Mouse (Mus musculus) forebrain, embryonic 16.5 days (tissue): ENCODE measurements at regions not wholly inside any gene's neighbourhood (a gene's known extent, or its start where the extent isn't known, plus 50 kb on each side); places are given as distances from the start of the nearest gene placed in this dataset.

ENCODE experiments used
- ATAC-seq: fragments of 200-750 bp; cut with Nextera tagmentation; 2 replicates; pipeline ENCODE4 v1.8.0; 2017; ENCODE audit warnings: mild to moderate bottlenecking, moderate library complexity
- H3K27ac ChIP-seq: fragments of 300-500 bp; sonication (generic); 2 replicates; pipeline ENCODE4 v1.5.1; 2014; ENCODE audit warnings: low read length, control low read depth
- H3K27me3 ChIP-seq: fragments of 300-500 bp; sonication (generic); replicated peaks from 2 replicates; pipeline ENCODE4 v1.6.1; 2014; ENCODE audit warnings: low read length; ENCODE audit not compliant: control insufficient read depth, insufficient read depth
- H3K36me3 ChIP-seq: fragments of 300-500 bp; sonication (generic); 2 replicates; pipeline ENCODE4 v1.6.1; 2014; ENCODE audit not compliant: control insufficient read depth, insufficient read depth
- H3K4me1 ChIP-seq: fragments of 300-500 bp; sonication (generic); replicated peaks from 2 replicates; pipeline ENCODE4 v1.6.1; 2014; ENCODE audit warnings: low read length; ENCODE audit not compliant: control insufficient read depth, insufficient read depth
- H3K4me2 ChIP-seq: fragments of 300-500 bp; sonication (generic); 2 replicates; pipeline ENCODE4 v1.6.1; 2014; ENCODE audit warnings: mild to moderate bottlenecking, low read length, control low read depth
- H3K4me3 ChIP-seq: fragments of 300-500 bp; sonication (generic); replicated peaks from 2 replicates; pipeline ENCODE4 v1.5.1; 2014; ENCODE audit warnings: mild to moderate bottlenecking, low read length, control low read depth
- H3K9ac ChIP-seq: fragments of 300-500 bp; sonication (generic); replicated peaks from 2 replicates; pipeline ENCODE4 v1.6.1; 2014; ENCODE audit warnings: low read depth, low read length, control low read depth
- H3K9me3 ChIP-seq: fragments of 300-500 bp; sonication (generic); 2 replicates; pipeline ENCODE4 v1.6.1; 2016; ENCODE audit warnings: low read length; ENCODE audit not compliant: control insufficient read depth
- WGBS: fragments of 180-500 bp; shearing (Covaris S2); extraction: QIAGEN DNeasy Blood & Tissue Kit; methylation state at CpG from one replicate; pipeline ENCODE4 v1.1.7; 2014; 5-methylcytosine and 5-hydroxymethylcytosine counted together

DNA sequence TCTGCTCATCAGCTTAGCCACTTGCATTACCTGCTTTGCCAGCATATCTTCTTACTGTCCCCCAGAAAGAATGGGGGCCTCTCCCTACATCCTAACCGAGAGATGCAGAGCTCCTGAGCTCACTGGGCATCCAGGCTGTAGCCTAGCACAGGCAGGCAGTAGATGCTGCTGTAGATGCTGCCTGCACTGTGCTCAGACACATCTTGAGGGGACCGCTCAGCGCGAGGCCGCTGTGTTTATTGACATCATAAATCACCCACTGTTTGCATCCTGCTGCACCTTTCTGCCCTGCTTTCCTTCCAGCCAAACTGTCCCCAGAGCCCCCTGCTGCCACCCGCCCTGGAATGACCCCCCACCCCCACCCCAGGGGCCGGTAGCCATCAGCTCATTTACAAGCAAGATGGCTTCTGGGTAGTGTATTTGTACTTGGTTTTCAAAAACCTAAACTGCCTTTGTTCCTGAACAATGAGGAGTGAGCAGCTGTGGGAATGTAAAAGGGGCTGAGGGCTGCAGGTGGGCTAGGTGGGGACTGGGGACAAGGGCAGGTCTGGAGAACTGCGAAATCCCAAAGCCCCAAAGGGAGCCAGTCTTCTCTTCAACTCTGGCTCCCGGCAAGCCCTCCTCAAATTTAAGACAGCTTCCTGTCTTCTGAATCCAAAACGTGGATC is 233.2 kb downstream of the Bcor start:
- 30% methylated on average over 10 of the region's 10 CpGs for WGBS
- no peak for ATAC-seq
- H3K27me3 ChIP-seq = no peaks in the 10 kb centered on the region
- no peak overlapping the region for H3K4me3 ChIP-seq
- no peak overlapping the region for H3K4me2 ChIP-seq
- H3K4me1 ChIP-seq = no peaks in the 10 kb centered on the region
- no peak overlapping the region for H3K27ac ChIP-seq
- no peaks in the 10 kb centered on the region for H3K9me3 ChIP-seq
- H3K9ac ChIP-seq = no peak overlapping the region
- no peaks in the 10 kb centered on the region for H3K36me3 ChIP-seq

DNA sequence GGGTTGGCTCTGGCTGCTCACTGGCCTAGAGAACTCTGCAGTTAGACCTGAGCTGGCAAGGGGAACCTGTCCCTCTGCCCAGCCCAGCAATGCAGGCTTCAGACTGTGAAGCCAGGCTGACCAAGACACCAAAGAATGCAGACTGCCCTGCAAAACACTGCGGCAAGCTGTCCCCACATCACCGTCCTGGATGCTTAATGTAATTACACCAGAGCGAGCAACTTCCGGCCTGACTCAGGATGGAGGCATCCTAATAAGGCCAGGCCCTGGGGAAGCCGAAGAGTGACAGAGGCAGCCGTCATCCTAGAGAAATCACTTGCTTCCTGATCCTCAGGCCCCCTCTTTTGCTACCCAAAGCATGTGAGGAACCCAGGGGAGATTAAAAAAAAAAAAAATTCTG is 230.7 kb downstream of the Bcor start:
- WGBS = 70% methylated on average over 6 of the region's 6 CpGs
- Histone ChIP-seq H3K4me3 (no peak overlapping the region), H3K36me3 (no peaks in the 10 kb centered on the region), H3K27ac (no peak overlapping the region), H3K9ac (no peak overlapping the region), H3K4me1 (no peaks in the 10 kb centered on the region), H3K4me2 (no peak overlapping the region), H3K9me3 (no peaks in the 10 kb centered on the region), H3K27me3 (no peaks in the 10 kb centered on the region)
- ATAC-seq = no peak

DNA sequence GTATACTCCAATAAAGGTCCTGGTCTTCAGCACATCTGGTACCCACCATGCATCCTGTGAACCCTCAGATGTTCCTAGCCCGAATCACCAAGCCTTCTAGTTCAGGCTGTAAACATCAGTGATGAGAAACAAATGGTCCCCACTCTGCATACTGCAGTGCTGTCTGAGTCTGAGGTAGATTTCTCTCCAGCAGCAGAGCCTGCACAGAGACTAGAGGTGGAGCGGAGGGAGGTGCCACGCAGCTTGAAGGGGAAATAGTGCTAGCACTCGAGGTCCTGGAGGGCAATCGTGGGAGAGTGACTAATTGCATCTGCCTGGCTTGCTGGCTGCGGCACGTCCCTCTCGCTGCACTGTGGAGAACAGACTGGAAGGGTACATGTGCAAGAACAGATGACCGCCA is 228.7 kb downstream of the Bcor start:
- no peak overlapping the region for H3K9ac ChIP-seq
- H3K36me3 ChIP-seq = no peaks in the 10 kb centered on the region
- no peak overlapping the region for H3K4me2 ChIP-seq
- no peaks in the 10 kb centered on the region for H3K27me3 ChIP-seq
- ATAC-seq = no peak
- H3K4me1 ChIP-seq = no peaks in the 10 kb centered on the region
- 64% methylated on average over 9 of the region's 9 CpGs for whole genome bisulfite sequencing
- no peak overlapping the region for H3K4me3 ChIP-seq
- H3K27ac ChIP-seq = no peak overlapping the region
- no peaks in the 10 kb centered on the region for H3K9me3 ChIP-seq

- no peak; the same call in 1 of the 2 replicates for ATAC-seq
- WGBS = 36% methylated on average over 5 of the region's 5 CpGs
- H3K27me3 ChIP-seq = no peaks in the 10 kb centered on the region
- no peak overlapping the region for H3K4me2 ChIP-seq
- no peak overlapping the region for H3K9ac ChIP-seq
- no peaks in the 10 kb centered on the region for H3K36me3 ChIP-seq
- no peak overlapping the region for H3K27ac ChIP-seq
- no peak overlapping the region for H3K4me3 ChIP-seq
- no peaks in the 10 kb centered on the region for H3K4me1 ChIP-seq
- no peaks in the 10 kb centered on the region for H3K9me3 ChIP-seq
Observed at GRCm38 (mm10) chrX:11935337-11935736, 224.8 kb downstream of the Bcor start.

DNA sequence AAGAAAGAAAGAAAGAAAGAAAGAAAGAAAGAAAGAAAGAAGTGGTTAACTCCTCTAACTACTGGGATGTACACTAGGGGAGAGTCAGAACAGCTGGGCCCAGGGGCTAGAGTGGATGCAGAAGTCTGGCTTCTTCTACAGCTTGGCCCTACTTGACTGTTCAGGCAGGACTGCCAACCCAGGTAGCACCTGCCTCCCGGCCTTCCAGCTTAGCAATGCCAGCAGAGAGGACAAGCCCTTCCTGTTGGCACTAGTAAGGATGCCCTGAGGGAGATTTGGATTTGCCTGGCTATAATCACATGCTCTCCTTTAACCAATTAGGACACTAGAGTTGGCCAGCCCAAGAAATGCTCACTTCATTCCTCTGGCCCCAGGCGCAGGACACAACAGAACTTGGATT is 219.9 kb downstream of the Bcor start:
- no peaks in the 10 kb centered on the region; the same call in 1 of the 2 replicates for H3K4me1 ChIP-seq
- no peak overlapping the region for H3K4me2 ChIP-seq
- H3K9me3 ChIP-seq = no peaks in the 10 kb centered on the region
- no peak for ATAC-seq
- H3K27ac ChIP-seq = no peak overlapping the region
- no peaks in the 10 kb centered on the region for H3K27me3 ChIP-seq
- H3K36me3 ChIP-seq = no peaks in the 10 kb centered on the region
- 65% methylated on average over 2 of the region's 2 CpGs for WGBS
- no peak overlapping the region for H3K4me3 ChIP-seq
- H3K9ac ChIP-seq = no peak overlapping the region

GRCm38 (mm10) chrX:11943367-11943766 is 216.8 kb downstream of the Bcor start:
- H3K4me2 ChIP-seq = no peak overlapping the region
- ATAC-seq = no peak
- no peaks in the 10 kb centered on the region for H3K9me3 ChIP-seq

DNA sequence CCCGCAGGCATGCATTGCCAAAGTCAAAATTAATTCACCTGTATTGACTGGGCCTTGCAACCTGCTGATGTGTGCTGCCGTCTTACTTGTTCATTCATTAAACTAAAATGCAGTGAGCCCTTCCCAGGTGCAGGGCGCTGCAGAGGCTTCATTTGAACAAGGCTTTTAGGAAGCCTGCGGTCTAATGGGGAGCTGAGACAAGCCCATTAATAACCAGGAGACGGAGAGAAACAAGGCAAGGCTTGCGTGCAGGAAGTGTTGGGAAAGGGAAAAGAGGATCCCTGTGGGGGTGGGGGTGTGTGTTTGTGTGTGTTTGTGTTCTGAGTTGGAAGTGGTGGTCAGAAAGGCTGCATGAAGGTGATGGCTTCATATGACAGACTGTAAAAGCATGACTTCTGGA is 215.6 kb downstream of the Bcor start:
- H3K4me1 ChIP-seq = no peaks in the 10 kb centered on the region; the same call in 1 of the 2 replicates
- H3K36me3 ChIP-seq = no peaks in the 10 kb centered on the region
- H3K27ac ChIP-seq = no peak overlapping the region
- H3K9ac ChIP-seq = no peak overlapping the region
- 20% methylated on average over 6 of the region's 6 CpGs for WGBS
- H3K4me2 ChIP-seq = no peak overlapping the region
- no peaks in the 10 kb centered on the region for H3K27me3 ChIP-seq
- no peaks in the 10 kb centered on the region for H3K9me3 ChIP-seq
- ATAC-seq = no peak
- H3K4me3 ChIP-seq = no peak overlapping the region

More at GRCm38 (mm10) chrX:11943367-11943766, 216.8 kb downstream of the Bcor start:
- H3K36me3 ChIP-seq = no peaks in the 10 kb centered on the region
- no peak overlapping the region for H3K27ac ChIP-seq
- 62% methylated on average over 10 of the region's 10 CpGs for WGBS
- no peaks in the 10 kb centered on the region; the same call in 1 of the 2 replicates for H3K4me1 ChIP-seq
- no peaks in the 10 kb centered on the region for H3K27me3 ChIP-seq
- H3K9ac ChIP-seq = no peak overlapping the region
- H3K4me3 ChIP-seq = no peak overlapping the region

DNA sequence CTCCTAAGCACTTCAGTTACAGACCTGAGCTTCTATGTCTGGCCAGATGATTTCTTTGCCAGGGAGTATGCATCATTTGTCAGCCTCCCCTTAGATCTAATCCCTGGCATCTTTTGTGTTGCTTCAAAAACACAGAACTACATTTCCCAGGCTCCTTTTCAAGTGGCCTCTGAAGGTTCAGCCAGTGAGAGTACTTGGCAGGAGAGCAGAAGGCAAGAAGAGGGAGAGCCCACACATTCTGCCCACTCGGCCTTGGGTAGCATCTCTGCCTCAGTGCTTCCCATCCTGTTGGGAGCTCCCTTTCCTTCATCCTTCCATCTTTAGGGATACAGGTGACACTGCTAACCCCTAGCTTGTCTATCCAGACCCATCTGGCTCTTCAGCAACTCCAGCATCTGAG is 214.9 kb downstream of the Bcor start:
- Histone ChIP-seq H3K4me1 (no peaks in the 10 kb centered on the region; the same call in 1 of the 2 replicates), H3K36me3 (no peaks in the 10 kb centered on the region), H3K9me3 (no peaks in the 10 kb centered on the region), H3K4me3 (no peak overlapping the region), H3K9ac (no peak overlapping the region), H3K4me2 (no peak overlapping the region), H3K27ac (no peak overlapping the region), H3K27me3 (no peaks in the 10 kb centered on the region)
- WGBS = 0% methylated on average over 1 of the region's 1 CpGs
- no peak for ATAC-seq

DNA sequence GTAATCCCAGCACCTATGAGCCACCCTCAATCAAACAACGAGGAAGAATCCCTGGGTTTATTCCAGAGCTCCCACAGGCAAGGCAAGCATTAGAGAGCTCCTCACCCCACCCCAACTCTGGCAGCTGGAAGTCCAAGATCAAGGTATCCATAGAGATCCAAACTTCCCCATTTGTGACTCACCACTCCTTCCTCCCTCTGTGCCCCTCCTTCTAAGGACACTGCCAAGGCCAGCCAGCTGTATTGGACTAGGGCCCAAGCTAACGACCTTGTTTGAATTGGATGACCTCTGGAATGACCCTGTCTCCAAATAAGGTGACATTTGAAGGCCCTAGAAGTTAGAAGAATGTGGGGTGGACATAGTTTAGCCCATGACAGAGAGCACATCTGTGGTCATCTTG is 208.0 kb downstream of the Bcor start:
- no peaks in the 10 kb centered on the region for H3K4me1 ChIP-seq
- no peak overlapping the region for H3K27ac ChIP-seq
- no peaks in the 10 kb centered on the region for H3K27me3 ChIP-seq
- H3K36me3 ChIP-seq = no peaks in the 10 kb centered on the region
- no peak for ATAC-seq
- WGBS = 47% methylated on average over 2 of the region's 2 CpGs
- H3K9ac ChIP-seq = no peak overlapping the region
- no peak overlapping the region for H3K4me2 ChIP-seq
- H3K9me3 ChIP-seq = no peaks in the 10 kb centered on the region
- no peak overlapping the region for H3K4me3 ChIP-seq

DNA sequence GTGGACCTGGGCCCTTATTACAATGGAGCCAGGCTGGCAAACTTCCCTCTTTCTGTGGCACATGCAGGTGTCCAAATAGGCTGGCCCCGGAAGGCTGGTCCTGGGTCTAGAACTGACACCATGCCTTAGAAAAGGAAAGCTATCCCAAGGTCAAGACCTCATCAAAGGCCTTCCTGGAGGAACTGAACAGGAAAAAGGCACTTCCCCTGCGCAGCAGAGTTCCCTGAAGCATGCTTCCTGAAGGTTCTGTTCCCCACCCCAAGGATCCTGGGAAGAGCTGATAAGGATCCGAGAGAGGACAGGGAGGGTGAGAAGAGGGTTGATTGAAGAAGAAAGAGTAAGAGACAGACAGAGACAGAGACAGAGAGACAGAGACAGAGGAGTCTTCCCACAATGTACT is 204.0 kb downstream of the Bcor start:
- Histone ChIP-seq H3K9ac (no peak overlapping the region), H3K27me3 (no peaks in the 10 kb centered on the region), H3K4me3 (no peak overlapping the region), H3K9me3 (no peaks in the 10 kb centered on the region), H3K36me3 (no peaks in the 10 kb centered on the region), H3K4me1 (no peaks in the 10 kb centered on the region), H3K4me2 (no peak overlapping the region), H3K27ac (no peak overlapping the region)
- ATAC-seq = no peak
- WGBS = 93% methylated on average over 3 of the region's 3 CpGs
